Mouse (Mus musculus) stomach, embryonic 14.5 days (tissue): ENCODE measurements at regions not wholly inside any gene's neighbourhood (a gene's known extent, or its start where the extent isn't known, plus 50 kb on each side); places are given as distances from the start of the nearest gene placed in this dataset.
A peak's percentile ranks its signal among the peaks of the same experiment; 100 is the strongest.

ENCODE experiments used
- ATAC-seq: fragments of 200-750 bp; cut with Nextera tagmentation; 2 replicates; pipeline ENCODE4 v1.8.0; 2017; ENCODE audit warnings: low read depth, moderate TSS enrichment; ENCODE audit not compliant: insufficient number of reproducible peaks, insufficient read depth, low FRiP score
- H3K27ac ChIP-seq: fragments of 300-500 bp; sonication (generic); 2 replicates; pipeline ENCODE4 v1.5.1; 2014; ENCODE audit warnings: mild to moderate bottlenecking, low read length, moderate library complexity, mixed read lengths
- H3K27me3 ChIP-seq: fragments of 300-500 bp; sonication (generic); 2 replicates; pipeline ENCODE4 v1.6.1; 2014; ENCODE audit warnings: low read length, control low read depth, mixed read lengths; ENCODE audit not compliant: control insufficient read depth, insufficient read depth
- H3K36me3 ChIP-seq: fragments of 300-500 bp; sonication (generic); 2 replicates; pipeline ENCODE4 v1.6.1; 2014; ENCODE audit warnings: mild to moderate bottlenecking, control low read depth, low read length, moderate library complexity, mixed read lengths; ENCODE audit not compliant: control insufficient read depth, insufficient read depth
- H3K4me1 ChIP-seq: fragments of 300-500 bp; sonication (generic); 2 replicates; pipeline ENCODE4 v1.6.1; 2014; ENCODE audit warnings: low read length, control low read depth, mixed read lengths; ENCODE audit not compliant: control insufficient read depth, insufficient read depth
- H3K4me2 ChIP-seq: fragments of 300-500 bp; sonication (generic); replicated peaks from 2 replicates; pipeline ENCODE4 v1.6.1; 2014; ENCODE audit warnings: low read depth, low read length, control low read depth
- H3K4me3 ChIP-seq: fragments of 300-500 bp; sonication (generic); 2 replicates; pipeline ENCODE4 v1.5.1; 2014; ENCODE audit warnings: low read depth, low read length, control low read depth
- H3K9ac ChIP-seq: fragments of 300-500 bp; sonication (generic); replicated peaks from 2 replicates; pipeline ENCODE4 v1.6.1; 2014; ENCODE audit warnings: low read depth, mild to moderate bottlenecking, control low read depth, low read length, moderate library complexity, mixed read lengths
- H3K9me3 ChIP-seq: fragments of 300-500 bp; sonication (generic); 2 replicates; pipeline ENCODE4 v1.6.1; 2016; ENCODE audit warnings: low read depth, low read length, control low read depth; ENCODE audit not compliant: control insufficient read depth
- WGBS: fragments of 180-500 bp; shearing (Covaris S2); extraction: QIAGEN DNeasy Blood & Tissue Kit; methylation state at CpG from one replicate; pipeline ENCODE4 v1.1.7; 2014; 5-methylcytosine and 5-hydroxymethylcytosine counted together

GRCm38 (mm10) chr3:131785524-131785923 is 221.0 kb downstream of the Papss1 start:
- Histone ChIP-seq H3K27me3 (no peaks in the 10 kb centered on the region), H3K9ac (no peak overlapping the region), H3K4me1 (no peaks in the 10 kb centered on the region), H3K9me3 (no peaks in the 10 kb centered on the region), H3K4me3 (no peak overlapping the region), H3K27ac (no peak overlapping the region), H3K36me3 (no peaks in the 10 kb centered on the region), H3K4me2 (no peak overlapping the region)
- no peak for ATAC-seq
- 63% methylated on average over 3 of the region's 3 CpGs for WGBS

DNA sequence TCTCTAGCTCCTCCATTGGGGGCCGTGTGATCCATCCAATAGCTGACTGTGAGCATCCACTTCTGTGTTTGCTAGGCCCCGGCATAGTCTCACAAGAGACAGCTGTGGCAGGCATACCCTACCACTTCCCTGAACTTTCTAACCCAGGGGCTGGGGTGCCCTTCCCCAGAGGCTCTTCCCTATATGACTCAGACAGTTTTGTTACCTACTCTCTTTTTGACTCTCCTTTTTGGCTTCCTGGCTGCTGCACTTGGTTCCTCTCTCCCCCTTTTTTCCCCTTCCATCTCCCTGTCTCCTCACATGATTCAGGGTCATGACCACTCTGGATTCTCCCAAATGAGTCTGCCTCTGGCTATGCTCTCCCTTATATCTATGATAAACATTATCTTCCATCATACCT is 223.8 kb downstream of the Papss1 start:
- Histone ChIP-seq H3K4me2 (no peak overlapping the region), H3K36me3 (no peaks in the 10 kb centered on the region), H3K9me3 (no peaks in the 10 kb centered on the region), H3K9ac (no peak overlapping the region), H3K27ac (no peak overlapping the region), H3K27me3 (no peaks in the 10 kb centered on the region), H3K4me3 (no peak overlapping the region), H3K4me1 (no peaks in the 10 kb centered on the region)
- 88% methylated on average over 1 of the region's 2 CpGs for WGBS
- ATAC-seq: no peak

GRCm38 (mm10) chr3:131789177-131789576 is 224.6 kb downstream of the Papss1 start:
- ATAC-seq: no peak
- Histone ChIP-seq H3K9ac (no peak overlapping the region), H3K4me2 (no peak overlapping the region), H3K27ac (no peak overlapping the region), H3K4me1 (no peaks in the 10 kb centered on the region), H3K4me3 (no peak overlapping the region), H3K36me3 (no peaks in the 10 kb centered on the region), H3K9me3 (no peaks in the 10 kb centered on the region), H3K27me3 (no peaks in the 10 kb centered on the region)

- WGBS: 94% methylated on average over 1 of the region's 1 CpGs
Observed at GRCm38 (mm10) chr3:131794056-131794455, 229.5 kb downstream of the Papss1 start.

DNA sequence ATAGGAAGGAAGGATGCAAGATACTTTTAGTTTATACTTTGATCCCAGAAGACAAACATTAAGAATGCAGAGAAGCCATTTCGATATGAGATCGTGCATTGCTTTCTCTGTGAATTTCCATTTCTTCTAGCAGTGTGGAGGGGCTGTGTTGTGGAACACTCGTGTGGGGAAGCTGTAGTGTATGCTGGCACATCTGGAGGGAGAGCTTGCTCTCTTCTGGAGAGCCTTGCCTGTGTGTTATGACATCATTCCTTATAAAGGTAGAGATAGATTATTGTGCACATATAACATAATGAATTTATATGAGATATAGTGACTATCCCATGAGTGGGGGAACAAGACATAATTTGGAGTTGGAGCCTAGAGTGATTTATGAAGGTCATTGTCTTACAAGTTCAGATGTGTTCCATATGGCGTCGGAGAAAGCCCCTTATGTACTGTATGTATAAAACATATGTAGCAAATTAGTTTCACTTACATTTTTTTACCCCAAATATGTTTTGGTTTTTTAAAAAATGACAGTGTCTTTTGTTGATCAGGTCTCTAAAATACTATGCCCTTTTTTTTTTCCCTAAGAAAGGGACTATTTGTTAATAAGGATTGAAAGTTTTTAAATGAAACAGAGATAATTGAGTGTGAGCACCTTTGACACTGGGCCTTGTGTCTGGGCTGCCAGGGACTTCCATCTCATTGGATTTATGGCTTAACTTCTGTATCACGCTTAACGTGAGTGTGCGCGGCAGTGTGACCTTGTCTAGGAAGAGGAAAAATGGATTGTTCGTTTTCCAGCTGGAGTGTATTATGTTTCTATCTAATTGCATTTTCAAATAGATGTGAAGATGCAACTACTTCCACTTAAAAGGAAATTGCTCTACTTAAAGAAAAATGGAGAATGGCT is 230.8 kb downstream of the Papss1 start:
- 0 out of 2 replicates have a peak, but pooled peaks have one; percentile 33 for ATAC-seq

More at GRCm38 (mm10) chr3:131794056-131794455, 229.5 kb downstream of the Papss1 start:
- Histone ChIP-seq H3K27ac (no peak overlapping the region), H3K4me2 (no peak overlapping the region), H3K27me3 (no peaks in the 10 kb centered on the region), H3K4me3 (no peak overlapping the region), H3K9me3 (no peaks in the 10 kb centered on the region), H3K9ac (no peak overlapping the region), H3K4me1 (0 out of 2 replicates have a peak, but pooled peaks cover 3% of the 10 kb centered on the region), H3K36me3 (no peaks in the 10 kb centered on the region)
- ATAC-seq: no peak

DNA sequence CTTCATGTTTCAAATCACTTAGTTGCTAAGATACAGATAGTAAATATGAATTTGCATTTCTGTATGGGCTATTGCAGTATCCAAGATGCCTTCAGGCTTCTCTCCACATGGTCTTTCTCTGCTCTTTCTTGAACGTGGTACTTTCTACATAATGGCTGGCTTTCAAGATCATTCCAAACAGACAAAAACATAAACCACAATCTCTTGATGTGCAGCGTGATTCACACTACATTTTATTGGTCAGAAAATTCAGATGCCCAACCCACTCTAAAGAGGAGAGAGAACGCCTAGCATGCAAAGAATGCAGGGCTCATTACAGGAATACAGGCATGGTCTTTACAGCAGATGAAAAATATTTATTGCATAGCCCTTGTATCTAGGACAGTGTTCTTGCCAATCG is 235.2 kb downstream of the Papss1 start:
- Histone ChIP-seq H3K27ac (no peak overlapping the region), H3K4me3 (no peak overlapping the region), H3K9ac (no peak overlapping the region), H3K36me3 (no peaks in the 10 kb centered on the region), H3K4me2 (no peak overlapping the region), H3K9me3 (no peaks in the 10 kb centered on the region), H3K27me3 (no peaks in the 10 kb centered on the region), H3K4me1 (0 out of 2 replicates have a peak, but pooled peaks cover 3% of the 10 kb centered on the region)
- no peak for ATAC-seq
- WGBS: 69% methylated on average over 4 of the region's 4 CpGs

More for the DNA sequence above, 230.8 kb downstream of the Papss1 start:
- H3K4me2 ChIP-seq: no peak overlapping the region
- H3K9ac ChIP-seq: no peak overlapping the region
- H3K9me3 ChIP-seq: no peaks in the 10 kb centered on the region
- H3K27ac ChIP-seq: no peak overlapping the region
- 50% methylated on average over 10 of the region's 10 CpGs for WGBS
- H3K4me1 ChIP-seq: 0 out of 2 replicates have a peak, but pooled peaks cover 3% of the 10 kb centered on the region
- no peaks in the 10 kb centered on the region for H3K27me3 ChIP-seq
- H3K4me3 ChIP-seq: no peak overlapping the region
- H3K36me3 ChIP-seq: no peaks in the 10 kb centered on the region

- no peak overlapping the region for H3K4me3 ChIP-seq
- no peaks in the 10 kb centered on the region for H3K27me3 ChIP-seq
- no peak for ATAC-seq
- no peak overlapping the region for H3K27ac ChIP-seq
- no peak overlapping the region for H3K4me2 ChIP-seq
- H3K9ac ChIP-seq: no peak overlapping the region
- H3K36me3 ChIP-seq: no peaks in the 10 kb centered on the region
- H3K4me1 ChIP-seq: no peaks in the 10 kb centered on the region
- no peaks in the 10 kb centered on the region for H3K9me3 ChIP-seq
- WGBS: 72% methylated on average over 3 of the region's 3 CpGs
Observed at GRCm38 (mm10) chr3:131801551-131801950, 237.0 kb downstream of the Papss1 start.

- Histone ChIP-seq H3K27me3 (no peaks in the 10 kb centered on the region), H3K9ac (no peak overlapping the region), H3K27ac (no peak overlapping the region), H3K9me3 (no peaks in the 10 kb centered on the region), H3K4me1 (no peaks in the 10 kb centered on the region), H3K4me2 (no peak overlapping the region), H3K4me3 (no peak overlapping the region), H3K36me3 (no peaks in the 10 kb centered on the region)
- WGBS: 55% methylated on average over 7 of the region's 7 CpGs
- no peak for ATAC-seq
Observed at GRCm38 (mm10) chr3:131802841-131803240, 238.3 kb downstream of the Papss1 start.
